Mouse (Mus musculus): ENCODE data around the gene Dll1. TPM values are rescaled to one million over a fixed set of nuclear protein-coding genes. Genes with fewer than 3 reads are reported as not detected.

Gene Dll1
- total RNA-seq (2014; fragmentation: Nextera tagmentation): not detected in 2 replicates
- 0.28 and 1.0 TPM in 2 replicates for total RNA-seq (2017)

GRCm38 (mm10) chr17:15376494-15377181 lies at the start of gene Dll1:
TSS of gene Dll1 (minus strand) at chr17:15376872.
- no peak for ATAC-seq (replicated peaks; ENCODE audit: low FRiP score, low TSS enrichment, poor library complexity, severe bottlenecking)

GRCm38 (mm10) chr17:15425931-15426330 lies 49.3 kb upstream of the Dll1 start:
- no peak for ATAC-seq (replicated peaks; ENCODE audit: low FRiP score, low TSS enrichment, poor library complexity, severe bottlenecking)

- ATAC-seq (replicated peaks; ENCODE audit: low FRiP score, low TSS enrichment, poor library complexity, severe bottlenecking): no peak
These were observed 46.6 kb upstream of the Dll1 start for GRCm38 (mm10) chr17:15423080-15423765.

- no peak for ATAC-seq (replicated peaks; ENCODE audit: low FRiP score, low TSS enrichment, poor library complexity, severe bottlenecking)
These were observed 46.0 kb upstream of the Dll1 start for GRCm38 (mm10) chr17:15422666-15423065.

- no peak for ATAC-seq (replicated peaks; ENCODE audit: low FRiP score, low TSS enrichment, poor library complexity, severe bottlenecking)
These were observed 44.8 kb upstream of the Dll1 start for GRCm38 (mm10) chr17:15421446-15421845.

GRCm38 (mm10) chr17:15420021-15420603 lies 43.4 kb upstream of the Dll1 start:
- ATAC-seq (replicated peaks; ENCODE audit: low FRiP score, low TSS enrichment, poor library complexity, severe bottlenecking): no peak

GRCm38 (mm10) chr17:15419534-15419933 lies 42.9 kb upstream of the Dll1 start:
- no peak for ATAC-seq (replicated peaks; ENCODE audit: low FRiP score, low TSS enrichment, poor library complexity, severe bottlenecking)

- ATAC-seq (replicated peaks; ENCODE audit: low FRiP score, low TSS enrichment, poor library complexity, severe bottlenecking): no peak
These were observed 40.0 kb upstream of the Dll1 start for GRCm38 (mm10) chr17:15416596-15417215.

GRCm38 (mm10) chr17:15410861-15411260 lies 34.2 kb upstream of the Dll1 start:
- ATAC-seq (replicated peaks; ENCODE audit: low FRiP score, low TSS enrichment, poor library complexity, severe bottlenecking): no peak

GRCm38 (mm10) chr17:15409261-15409660 lies 32.6 kb upstream of the Dll1 start:
- ATAC-seq (replicated peaks; ENCODE audit: low FRiP score, low TSS enrichment, poor library complexity, severe bottlenecking): no peak

GRCm38 (mm10) chr17:15406576-15406975 lies 29.9 kb upstream of the Dll1 start:
- no peak for ATAC-seq (replicated peaks; ENCODE audit: low FRiP score, low TSS enrichment, poor library complexity, severe bottlenecking)

- ATAC-seq (replicated peaks; ENCODE audit: low FRiP score, low TSS enrichment, poor library complexity, severe bottlenecking): no peak
These were observed 25.0 kb upstream of the Dll1 start for GRCm38 (mm10) chr17:15401716-15402115.

GRCm38 (mm10) chr17:15395997-15396675 lies 19.5 kb upstream of the Dll1 start, which contains the start of gene Fam120b:
TSS of gene Fam120b (plus strand) at chr17:15396202.
- peak; percentile 99 for ATAC-seq (replicated peaks; ENCODE audit: low FRiP score, low TSS enrichment, poor library complexity, severe bottlenecking)

- ATAC-seq (replicated peaks; ENCODE audit: low FRiP score, low TSS enrichment, poor library complexity, severe bottlenecking): no peak
These were observed 12.7 kb upstream of the Dll1 start for GRCm38 (mm10) chr17:15389356-15389755.

GRCm38 (mm10) chr17:15388892-15389291 lies 12.2 kb upstream of the Dll1 start:
- ATAC-seq (replicated peaks; ENCODE audit: low FRiP score, low TSS enrichment, poor library complexity, severe bottlenecking): no peak

- no peak for ATAC-seq (replicated peaks; ENCODE audit: low FRiP score, low TSS enrichment, poor library complexity, severe bottlenecking)
These were observed 6.7 kb upstream of the Dll1 start for GRCm38 (mm10) chr17:15383360-15383759.

- ATAC-seq (replicated peaks; ENCODE audit: low FRiP score, low TSS enrichment, poor library complexity, severe bottlenecking): no peak
These were observed 5.4 kb upstream of the Dll1 start for GRCm38 (mm10) chr17:15381869-15382660.

- ATAC-seq (replicated peaks; ENCODE audit: low FRiP score, low TSS enrichment, poor library complexity, severe bottlenecking): no peak
These were observed 4.6 kb upstream of the Dll1 start for GRCm38 (mm10) chr17:15381092-15381860.
